Mouse (Mus musculus) heart, adult 2 months (tissue): Measurements from ENCODE around the gene Tenm4. TPM values are rescaled to one million over a fixed set of nuclear protein-coding genes. Genes with fewer than 3 reads are reported as not detected.
A peak's percentile ranks its signal among the peaks of the same experiment; 100 is the strongest.

Experiments used
- DNase-seq, 2 experiments: peaks; one replicate each; pipeline ENCODE4 v3.0.0; 2021
- H3K27ac ChIP-seq: fragments of 200-600 bp; 2 replicates; pipeline ENCODE4 v1.8.1; 2022
- H3K27me3 ChIP-seq: fragments of 200-500 bp; 2 replicates; pipeline ENCODE4 v1.6.1; 2012; ENCODE audit warnings: mild to moderate bottlenecking, low read length, inconsistent platforms, mixed read lengths; ENCODE audit not compliant: control insufficient read depth, insufficient read depth
- H3K36me3 ChIP-seq: fragments of 200-500 bp; 2 replicates; pipeline ENCODE4 v1.6.1; 2012; ENCODE audit warnings: low read length, inconsistent platforms; ENCODE audit not compliant: control insufficient read depth, insufficient read depth
- H3K4me1 ChIP-seq: fragments of 200-500 bp; 2 replicates; pipeline ENCODE4 v1.6.1; 2011; ENCODE audit warnings: low read length; ENCODE audit not compliant: control insufficient read depth, insufficient read depth
- H3K4me3 ChIP-seq: fragments of 200-600 bp; 2 replicates; pipeline ENCODE4 v1.8.1; 2022
- H3K79me2 ChIP-seq: fragments of 200-500 bp; replicated peaks from 2 replicates; pipeline ENCODE4 v1.6.1; 2012; ENCODE audit warnings: mild to moderate bottlenecking, inconsistent platforms, low read length, moderate library complexity, mixed read lengths; ENCODE audit not compliant: control insufficient read depth, insufficient read depth
- H3K9ac ChIP-seq: fragments of 200-500 bp; 2 replicates; pipeline ENCODE4 v1.6.1; 2012; ENCODE audit warnings: low read depth, mild to moderate bottlenecking, control low read depth, inconsistent platforms, low read length, mixed read lengths
- CTCF ChIP-seq: fragments of 200-600 bp; IDR thresholded peaks from 2 replicates; pipeline ENCODE4 v1.8.1; 2022; ENCODE audit warnings: antibody characterized with exemption, mild to moderate bottlenecking, moderate library complexity
- EP300 ChIP-seq: fragments of 200-500 bp; IDR thresholded peaks from 2 replicates; pipeline ENCODE4 v1.6.1; 2011; ENCODE audit warnings: low read depth, low read length, control low read depth; ENCODE audit not compliant: insufficient read depth
- POLR2A ChIP-seq: fragments of 200-500 bp; IDR thresholded peaks from 2 replicates; pipeline ENCODE4 v1.6.1; 2011; ENCODE audit warnings: mild to moderate bottlenecking, low read depth, low read length, control low read depth; ENCODE audit not compliant: insufficient read depth
- WGBS: fragments of 180-500 bp; shearing (Covaris S2); methylation state at CpG from one replicate; pipeline ENCODE4 v1.1.7; 2018; 5-methylcytosine and 5-hydroxymethylcytosine counted together
- intact Hi-C: fragments of 180-260 bp; cut with DNase I; formaldehyde crosslinking; loops from one replicate; pipeline ENCODE4 v1.15.1; 2025
- polyA plus RNA-seq: library from polyadenylated mRNA; depleted of rRNA; stranded (reverse); fragments of >200 nt; gene quantifications from 2 replicates; pipeline ENCODE4 v1.2.3, GENCODE M21; 2012
- total RNA-seq, 2 experiments: library from RNA; stranded (reverse); gene quantifications; 2 replicates each; pipeline ENCODE4 v1.2.3; 2021

The Tenm4 gene
- total and polyA plus RNA-seq, 3 experiments: 0.34 to 1.3 (median 0.74) TPM

GRCm38 (mm10) chr7:96207071-96207470, 36.0 kb downstream of the Tenm4 start:
- Histone ChIP-seq H3K27ac (no peak overlapping the region), H3K4me3 (no peak overlapping the region), H3K36me3 (no peaks in the 10 kb centered on the region), H3K4me1 (no peaks in the 10 kb centered on the region), H3K79me2 (no peaks in the 10 kb centered on the region), H3K27me3 (peaks cover 17% of the 10 kb centered on the region), H3K9ac (no peak overlapping the region)
- no peak for DNase-seq
- intact Hi-C loops: no loop called here
- 78% methylated on average over 3 of the region's 3 CpGs for WGBS
- no peak for TF ChIP-seq POLR2A
- no peak for TF ChIP-seq CTCF
- no peak for TF ChIP-seq EP300

GRCm38 (mm10) chr7:96209783-96210524, 38.9 kb downstream of the Tenm4 start:
- no peaks in the 10 kb centered on the region for H3K4me1 ChIP-seq
- H3K9ac ChIP-seq: peak overlapping the region; percentile 31; the same call in 1 of the 2 replicates
- H3K36me3 ChIP-seq: no peaks in the 10 kb centered on the region
- H3K79me2 ChIP-seq: no peaks in the 10 kb centered on the region
- intact Hi-C loops: no loop called here
- H3K4me3 ChIP-seq: peak overlapping the region; percentile 49
- TF ChIP-seq CTCF (no peak), POLR2A (no peak), EP300 (no peak)
- DNase-seq: peak; percentile 23 to 27
- 1% methylated on average over 71 of the region's 75 CpGs for WGBS
- H3K27ac ChIP-seq: no peak overlapping the region
- peaks cover 21% of the 10 kb centered on the region for H3K27me3 ChIP-seq

GRCm38 (mm10) chr7:96210525-96211369, 39.7 kb downstream of the Tenm4 start:
- Histone ChIP-seq H3K27me3 (peaks cover 21% of the 10 kb centered on the region), H3K4me1 (no peaks in the 10 kb centered on the region), H3K9ac (peak overlapping the region; percentile 31; the same call in 1 of the 2 replicates), H3K36me3 (no peaks in the 10 kb centered on the region), H3K27ac (no peak overlapping the region), H3K4me3 (peak overlapping the region; percentile 49), H3K79me2 (no peaks in the 10 kb centered on the region)
- TF ChIP-seq CTCF: peak; percentile 51
- TF ChIP-seq EP300: no peak
- under 1% methylated on average over 62 of the region's 62 CpGs for WGBS
- peak; percentile 23 to 55 for DNase-seq
- intact Hi-C loops: no loop called here

- peak in 1 of 2 experiments; percentile 25 for DNase-seq
- no peak overlapping the region for H3K9ac ChIP-seq
- 1% methylated on average over 17 of the region's 17 CpGs for WGBS
- no peaks in the 10 kb centered on the region for H3K79me2 ChIP-seq
- no peaks in the 10 kb centered on the region for H3K36me3 ChIP-seq
- peaks cover 21% of the 10 kb centered on the region for H3K27me3 ChIP-seq
- no peak overlapping the region; the same call in 1 of the 2 replicates for H3K4me3 ChIP-seq
- H3K27ac ChIP-seq: no peak overlapping the region
- H3K4me1 ChIP-seq: no peaks in the 10 kb centered on the region
- TF ChIP-seq POLR2A: no peak
- intact Hi-C loops: no loop called here
Observed at GRCm38 (mm10) chr7:96211618-96212021, 40.6 kb downstream of the Tenm4 start.

- TF ChIP-seq POLR2A (no peak), EP300 (no peak), CTCF (no peak)
- Histone ChIP-seq H3K4me1 (no peaks in the 10 kb centered on the region), H3K4me3 (peak overlapping the region; percentile 50), H3K79me2 (no peaks in the 10 kb centered on the region), H3K9ac (no peak overlapping the region), H3K27me3 (peaks cover 20% of the 10 kb centered on the region), H3K27ac (no peak overlapping the region), H3K36me3 (no peaks in the 10 kb centered on the region)
- DNase-seq: no peak
- intact Hi-C loops: no loop called here
- 7% methylated on average over 9 of the region's 9 CpGs for WGBS
Observed at GRCm38 (mm10) chr7:96212224-96212591, 41.2 kb downstream of the Tenm4 start.
